Mouse (Mus musculus): ENCODE results near the gene Rbks.

DNA sequence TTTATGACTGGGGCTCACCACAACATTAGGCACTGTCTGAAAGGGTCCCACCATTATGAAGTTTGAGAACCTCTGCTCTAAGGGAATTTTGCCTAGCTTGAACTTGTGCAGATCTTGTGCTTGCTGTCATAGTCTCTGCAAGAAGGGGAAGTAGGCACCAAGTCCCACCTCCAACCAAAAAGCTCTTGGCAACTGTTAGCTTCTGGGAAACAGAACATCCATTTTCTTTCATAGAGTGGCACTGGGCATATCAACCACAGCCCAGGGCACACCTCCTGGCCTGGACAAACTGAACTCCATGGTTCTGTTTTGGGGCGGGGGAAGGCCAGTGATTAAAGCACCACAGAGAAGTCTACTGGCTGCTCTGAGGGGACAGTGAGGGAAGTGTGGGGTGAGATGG lies 86.2 kb downstream of the Rbks start:
- TF ChIP-seq MAX (IDR thresholded peaks at IDR 0.05; ENCODE audit: low read depth): no peak
- TF ChIP-seq POLR2A (IDR thresholded peaks at IDR 0.05; ENCODE audit: insufficient read length, low read depth): no peak
- no peak for TF ChIP-seq SRF (IDR thresholded peaks at IDR 0.05; ENCODE audit: control insufficient read depth, insufficient read length, low read depth)
- no peak for TF ChIP-seq MYOG (IDR thresholded peaks at IDR 0.05; ENCODE audit: control insufficient read depth in 1 of 3, insufficient read depth in 1 of 3, insufficient read length in 2 of 3, low read depth in 2 of 3)
- TF ChIP-seq TCF3 (IDR thresholded peaks at IDR 0.05; ENCODE audit: insufficient read length, low read depth): no peak

All from myocyte (in vitro differentiated cells).